8 mouse cellular contexts compared by ENCODE assay signal in genomic region chr19:46396109-46396508, GRCm38 (mm10). TPM values are rescaled to one million over a fixed set of nuclear protein-coding genes. Genes with fewer than 3 reads are reported as not detected.
DNase-seq lines count a peak whose midpoint lies in the region; ATAC-seq and TF ChIP-seq lines count a peak whose summit lies in the region.

No protein-coding gene starts in this region.

- TF ChIP-seq CTCF in heart, postnatal 0 days (IDR thresholded peaks at IDR 0.05; ENCODE audit: low read depth), result no peak
- no peak for TF ChIP-seq CTCF in thymus, adult 2 months (IDR thresholded peaks at IDR 0.05; ENCODE audit: borderline replicate concordance, control insufficient read depth, extremely low read depth, insufficient read depth, low read length, poor library complexity)

- no peaks in the 10 kb centered on the region for H3K27me3 ChIP-seq in heart, postnatal 0 days (ENCODE audit: control insufficient read depth, insufficient read depth, low read length)
- H3K27me3 ChIP-seq in embryonic facial prominence, embryonic 10.5 days (replicated peaks; ENCODE audit: low read depth, poor library complexity, severe bottlenecking), result no peaks in the 10 kb centered on the region
- H3K27me3 ChIP-seq in intestine, embryonic 15.5 days (replicated peaks), result no peaks in the 10 kb centered on the region
- no peaks in the 10 kb centered on the region for H3K27me3 ChIP-seq in myocyte (ENCODE audit: control insufficient read depth, insufficient read depth, insufficient read length)
- no peaks in the 10 kb centered on the region for H3K27me3 ChIP-seq in thymus, adult 2 months (ENCODE audit: control insufficient read depth, insufficient read depth, low read length)

- peak overlapping the region; percentile 72 for H3K4me2 ChIP-seq in heart, postnatal 0 days (ENCODE audit: low read depth, low read length)
- H3K4me2 ChIP-seq in intestine, embryonic 15.5 days (replicated peaks), result peak overlapping the region; percentile 86
- peak overlapping the region; percentile 91 for H3K4me2 ChIP-seq in myocyte (ENCODE audit: low read depth)

- H3K9ac ChIP-seq in heart, postnatal 0 days (replicated peaks; ENCODE audit: low read depth, low read length), result no peak overlapping the region
- no peak overlapping the region for H3K9ac ChIP-seq in intestine, embryonic 15.5 days

- H3ac ChIP-seq in myocyte (ENCODE audit: control insufficient read depth, insufficient read length), result peak overlapping the region; percentile 53

- peaks cover 10% of the 10 kb centered on the region for H3K36me3 ChIP-seq in heart, postnatal 0 days (replicated peaks; ENCODE audit: control insufficient read depth, insufficient read depth, low read length)
- peaks cover 16% of the 10 kb centered on the region for H3K36me3 ChIP-seq in embryonic facial prominence, embryonic 10.5 days (replicated peaks)
- no peaks in the 10 kb centered on the region for H3K36me3 ChIP-seq in intestine, embryonic 15.5 days
- H3K36me3 ChIP-seq in myocyte (ENCODE audit: control insufficient read depth, insufficient read depth), result no peaks in the 10 kb centered on the region
- H3K36me3 ChIP-seq in thymus, adult 2 months (ENCODE audit: control insufficient read depth, insufficient read depth, low read length), result peaks cover 1% of the 10 kb centered on the region; the same call in 1 of the 2 replicates

- ATAC-seq in heart, postnatal 0 days (ENCODE audit: insufficient read depth, low read depth), result no peak
- no peak for ATAC-seq in intestine, embryonic 15.5 days

- H3K27ac ChIP-seq in heart, postnatal 0 days (ENCODE audit: low read depth), result no peak overlapping the region; the same call in 1 of the 2 replicates
- peak overlapping the region; percentile 88 for H3K27ac ChIP-seq in embryonic facial prominence, embryonic 10.5 days (replicated peaks)
- H3K27ac ChIP-seq in intestine, embryonic 15.5 days, result no peak overlapping the region
- no peak overlapping the region for H3K27ac ChIP-seq in thymus, adult 2 months (ENCODE audit: control insufficient read depth, insufficient read depth, low read length)

- H3K4me1 ChIP-seq in heart, postnatal 0 days (ENCODE audit: control insufficient read depth, insufficient read depth), result peaks cover 25% of the 10 kb centered on the region
- peaks cover 47% of the 10 kb centered on the region for H3K4me1 ChIP-seq in embryonic facial prominence, embryonic 10.5 days
- H3K4me1 ChIP-seq in intestine, embryonic 15.5 days (replicated peaks), result peaks cover 26% of the 10 kb centered on the region
- peaks cover 23% of the 10 kb centered on the region for H3K4me1 ChIP-seq in thymus, adult 2 months (replicated peaks; ENCODE audit: control insufficient read depth, insufficient read depth, low read length)

- WGBS in heart, postnatal 0 days, result 12% methylated on average over 8 of the region's 8 CpGs
- WGBS in embryonic facial prominence, embryonic 10.5 days, result 12% methylated on average over 8 of the region's 8 CpGs
- WGBS in intestine, embryonic 15.5 days, result 12% methylated on average over 8 of the region's 8 CpGs
- 7% methylated on average over 8 of the region's 8 CpGs for WGBS in thymus, adult 2 months

- intact Hi-C loops in heart, postnatal 25 days (cut with DNase I), result loop anchor here (2.0 to 10.0 kb wide), 5 partner anchors 49 to 166 kb away; partner anchors contain the start of gene Trim8

- no peak for TF ChIP-seq EP300 in heart, postnatal 0 days (IDR thresholded peaks at IDR 0.05; ENCODE audit: low read depth)

- no peaks in the 10 kb centered on the region for H3K9me3 ChIP-seq in heart, postnatal 0 days (replicated peaks; ENCODE audit: control insufficient read depth, low read length)
- no peaks in the 10 kb centered on the region for H3K9me3 ChIP-seq in embryonic facial prominence, embryonic 10.5 days
- H3K9me3 ChIP-seq in intestine, embryonic 15.5 days, result no peaks in the 10 kb centered on the region

- TF ChIP-seq POLR2A in myocyte (IDR thresholded peaks at IDR 0.05; ENCODE audit: insufficient read length, low read depth), result no peak
- TF ChIP-seq POLR2A in thymus, adult 2 months (IDR thresholded peaks at IDR 0.05; ENCODE audit: control insufficient read depth, extremely low read depth, insufficient read depth, low read length, poor library complexity), result no peak

- no peak for DNase-seq in heart, postnatal 0 days (ENCODE audit: low spot score)
- no peak for DNase-seq in heart, postnatal 25 days (ENCODE audit: low spot score)
- DNase-seq in embryonic facial prominence, embryonic 10.5 days (ENCODE audit: low spot score), result no peak
- no peak for DNase-seq in embryo, embryonic 10 days (ENCODE audit: low spot score)
- DNase-seq in thymus, adult 2 months, result no peak
- DNase-seq in spleen, postnatal 14 days (ENCODE audit: low spot score in 2 of 2), result no peak

- peaks cover 73% of the 10 kb centered on the region for H3K79me2 ChIP-seq in myocyte (ENCODE audit: control insufficient read depth, insufficient read depth)

- peak overlapping the region; percentile 86 for H3K4me3 ChIP-seq in heart, postnatal 0 days (ENCODE audit: low read depth, low read length)
- peak overlapping the region; percentile 80 for H3K4me3 ChIP-seq in embryonic facial prominence, embryonic 10.5 days
- peak overlapping the region; percentile 70; the same call in 1 of the 2 replicates for H3K4me3 ChIP-seq in intestine, embryonic 15.5 days (replicated peaks)
- peak overlapping the region; percentile 76 for H3K4me3 ChIP-seq in myocyte
- H3K4me3 ChIP-seq in thymus, adult 2 months (ENCODE audit: control insufficient read depth, insufficient read depth, low read length), result no peak overlapping the region

TF ChIP-seq in myocyte, 11 proteins besides CTCF, POLR2A, EP300 and RAD21 (continues in another document):
- TF ChIP-seq CEBPB (IDR thresholded peaks at IDR 0.05; ENCODE audit: insufficient read depth, poor library complexity, severe bottlenecking) (no peak), REST (IDR thresholded peaks at IDR 0.05; ENCODE audit: insufficient read depth, insufficient read length) (no peak), MAX (IDR thresholded peaks at IDR 0.05; ENCODE audit: low read depth) (no peak), SRF (IDR thresholded peaks at IDR 0.05; ENCODE audit: control insufficient read depth, insufficient read length, low read depth) (no peak), POLR2AphosphoS2 (IDR thresholded peaks at IDR 0.05; ENCODE audit: insufficient read length, low read depth) (no peak), E2F4 (IDR thresholded peaks at IDR 0.05; ENCODE audit: insufficient read depth) (no peak), MYOG (IDR thresholded peaks at IDR 0.05; ENCODE audit: control insufficient read depth in 1 of 3, insufficient read depth in 1 of 3, insufficient read length in 2 of 3, low read depth in 2 of 3) (no peak), TCF12 (IDR thresholded peaks at IDR 0.05; ENCODE audit: insufficient read depth, poor library complexity, severe bottlenecking) (no peak), TCF3 (IDR thresholded peaks at IDR 0.05; ENCODE audit: insufficient read length, low read depth) (no peak)

RNA-seq across cellular contexts. Expression of gene Actr1a, which starts 0.6 kb away (rescaled TPM):
- total RNA-seq in heart, postnatal 0 days (2014; rRNA removed; ENCODE audit: low replicate concordance), result 153 and 173 TPM in 2 replicates
- polyA plus RNA-seq in heart, postnatal 0 days (2015; fragmentation: Nextera tagmentation; extraction: Ambion mirVana), result 115 and 118 TPM in 2 replicates
- total RNA-seq in heart, postnatal 25 days (2021), result 10 to 100 TPM; 89.3 to 94.8 TPM
- polyA plus RNA-seq in embryonic facial prominence, embryonic 10.5 days (2016; fragmentation: Nextera tagmentation; extraction: Ambion mirVana), result 164 and 170 TPM in 2 replicates
- polyA plus RNA-seq in intestine, embryonic 15.5 days (2015; fragmentation: Nextera tagmentation; extraction: Ambion mirVana), result 114 and 118 TPM in 2 replicates
- polyA plus RNA-seq in myocyte (2012; fragmentation: generic; extraction: Trizol), result 117 TPM
- polyA plus RNA-seq in thymus, adult 2 months (2012; rRNA removed), result 163 and 164 TPM in 2 replicates

RNA-seq across cellular contexts. Expression of gene Sufu, which starts 0.6 kb away (rescaled TPM):
- total RNA-seq in heart, postnatal 0 days (2014; rRNA removed; ENCODE audit: low replicate concordance), result 10.4 and 11.0 TPM in 2 replicates
- polyA plus RNA-seq in heart, postnatal 0 days (2015; fragmentation: Nextera tagmentation; extraction: Ambion mirVana), result 9.2 and 9.5 TPM in 2 replicates
- 10 to 100 TPM; 12.0 to 12.6 TPM for total RNA-seq in heart, postnatal 25 days (2021)
- polyA plus RNA-seq in embryonic facial prominence, embryonic 10.5 days (2016; fragmentation: Nextera tagmentation; extraction: Ambion mirVana), result 50.5 and 53.4 TPM in 2 replicates
- 20.7 and 21.4 TPM in 2 replicates for polyA plus RNA-seq in intestine, embryonic 15.5 days (2015; fragmentation: Nextera tagmentation; extraction: Ambion mirVana)
- 16.6 TPM for polyA plus RNA-seq in myocyte (2012; fragmentation: generic; extraction: Trizol)
- 31.3 and 40.8 TPM in 2 replicates for polyA plus RNA-seq in thymus, adult 2 months (2012; rRNA removed)

RNA-seq across cellular contexts. Expression of gene 2310034G01Rik, which starts 46.0 kb away (rescaled TPM):
- total RNA-seq in heart, postnatal 0 days (2014; rRNA removed; ENCODE audit: low replicate concordance), result 1.5 TPM in 1 of 2 replicates, not detected in the other
- polyA plus RNA-seq in heart, postnatal 0 days (2015; fragmentation: Nextera tagmentation; extraction: Ambion mirVana), result 1.1 and 1.3 TPM in 2 replicates
- total RNA-seq in heart, postnatal 25 days (2021), result under 1 TPM; 0.36 to 0.70 TPM
- 1.0 and 1.1 TPM in 2 replicates for polyA plus RNA-seq in embryonic facial prominence, embryonic 10.5 days (2016; fragmentation: Nextera tagmentation; extraction: Ambion mirVana)
- polyA plus RNA-seq in intestine, embryonic 15.5 days (2015; fragmentation: Nextera tagmentation; extraction: Ambion mirVana), result 1.1 and 1.7 TPM in 2 replicates
- polyA plus RNA-seq in myocyte (2012; fragmentation: generic; extraction: Trizol), result 1.2 TPM
- polyA plus RNA-seq in thymus, adult 2 months (2012; rRNA removed), result 0.38 and 0.43 TPM in 2 replicates

RNA-seq across cellular contexts. Expression of gene Mfsd13a, which starts 55.2 kb away (rescaled TPM):
- 5.2 and 21.8 TPM in 2 replicates for total RNA-seq in heart, postnatal 0 days (2014; rRNA removed; ENCODE audit: low replicate concordance)
- polyA plus RNA-seq in heart, postnatal 0 days (2015; fragmentation: Nextera tagmentation; extraction: Ambion mirVana), result 3.2 and 3.7 TPM in 2 replicates
- 1 to 10 TPM; 1.9 to 2.3 TPM for total RNA-seq in heart, postnatal 25 days (2021)
- polyA plus RNA-seq in embryonic facial prominence, embryonic 10.5 days (2016; fragmentation: Nextera tagmentation; extraction: Ambion mirVana), result 8.0 and 8.4 TPM in 2 replicates
- 13.5 and 14.2 TPM in 2 replicates for polyA plus RNA-seq in intestine, embryonic 15.5 days (2015; fragmentation: Nextera tagmentation; extraction: Ambion mirVana)
- polyA plus RNA-seq in myocyte (2012; fragmentation: generic; extraction: Trizol), result 1.9 TPM
- polyA plus RNA-seq in thymus, adult 2 months (2012; rRNA removed), result 16.8 and 20.6 TPM in 2 replicates

RNA-seq across cellular contexts. Expression of gene Cuedc2, which starts 57.6 kb away (rescaled TPM):
- total RNA-seq in heart, postnatal 0 days (2014; rRNA removed; ENCODE audit: low replicate concordance), result 91.7 and 114 TPM in 2 replicates
- polyA plus RNA-seq in heart, postnatal 0 days (2015; fragmentation: Nextera tagmentation; extraction: Ambion mirVana), result 129 and 136 TPM in 2 replicates
- 10 to 100 TPM; 80.9 to 87.7 TPM for total RNA-seq in heart, postnatal 25 days (2021)
- polyA plus RNA-seq in embryonic facial prominence, embryonic 10.5 days (2016; fragmentation: Nextera tagmentation; extraction: Ambion mirVana), result 204 and 208 TPM in 2 replicates
- 126 and 138 TPM in 2 replicates for polyA plus RNA-seq in intestine, embryonic 15.5 days (2015; fragmentation: Nextera tagmentation; extraction: Ambion mirVana)
- polyA plus RNA-seq in myocyte (2012; fragmentation: generic; extraction: Trizol), result 165 TPM
- polyA plus RNA-seq in thymus, adult 2 months (2012; rRNA removed), result 85.4 and 105 TPM in 2 replicates
